Mouse (Mus musculus) heart, adult 2 months (tissue): ENCODE data around the gene Zfp871.

Experiments used
- CTCF ChIP-seq: fragments of 200-600 bp; IDR thresholded peaks from 2 replicates; pipeline ENCODE4 v1.8.1; 2022; ENCODE audit warnings: antibody characterized with exemption, mild to moderate bottlenecking, moderate library complexity
- POLR2A ChIP-seq: fragments of 200-500 bp; IDR thresholded peaks from 2 replicates; pipeline ENCODE4 v1.6.1; 2011; ENCODE audit warnings: mild to moderate bottlenecking, low read depth, low read length, control low read depth; ENCODE audit not compliant: insufficient read depth

- no peak for TF ChIP-seq POLR2A
- no peak for TF ChIP-seq CTCF
Measured at GRCm38 (mm10) chr17:32752813-32753360, 35.2 kb downstream of the Zfp871 start.
